Comparison of ENCODE assay signal across 8 mouse cellular contexts in genomic region chr6:13870289-13870741, GRCm38 (mm10). TPM values are rescaled to one million over a fixed set of nuclear protein-coding genes. Genes with fewer than 3 reads are reported as not detected.
DNase-seq lines count a peak whose midpoint lies in the region; ATAC-seq and TF ChIP-seq lines count a peak whose summit lies in the region.

No protein-coding gene starts in this region.

- peak; percentile 39 for ATAC-seq in midbrain, embryonic 11.5 days (ENCODE audit: low FRiP score)

- DNase-seq in left cerebral cortex, adult 2 months (ENCODE audit: extremely low spot score in 1 of 2, low spot score in 2 of 2): no peak
- no peak for DNase-seq in left cerebral cortex, postnatal 36 days (ENCODE audit: low spot score in 2 of 2)
- DNase-seq in adipocyte (ENCODE audit: low spot score): peak; percentile 26
- DNase-seq in forebrain, embryonic 10.5 days (ENCODE audit: extremely low spot score, low spot score): peak; percentile 35
- peak; percentile 16 for DNase-seq in kidney, adult 9 months
- peak; percentile 93 for DNase-seq in midbrain, embryonic 11.5 days (ENCODE audit: low spot score, missing footprints)
- DNase-seq in gastrocnemius, postnatal 36 days: no peak
- DNase-seq in adrenal gland, postnatal 25 days: no peak

- peaks cover 8% of the 10 kb centered on the region for H3K36me3 ChIP-seq in forebrain, embryonic 10.5 days (replicated peaks)
- no peaks in the 10 kb centered on the region for H3K36me3 ChIP-seq in midbrain, embryonic 11.5 days (ENCODE audit: control insufficient read depth, insufficient read depth, low read length)

- H3K4me2 ChIP-seq in midbrain, embryonic 11.5 days: peak overlapping the region; percentile 57

- H3K27ac ChIP-seq in left cerebral cortex, adult 2 months: no peak overlapping the region
- H3K27ac ChIP-seq in forebrain, embryonic 10.5 days: peak overlapping the region; percentile 87
- no peak overlapping the region for H3K27ac ChIP-seq in midbrain, embryonic 11.5 days (ENCODE audit: low read depth, low read length)

- WGBS in forebrain, embryonic 10.5 days: 47% methylated on average over 12 of the region's 12 CpGs
- 34% methylated on average over 12 of the region's 12 CpGs for WGBS in midbrain, embryonic 11.5 days

- peak overlapping the region; percentile 91 for H3K4me3 ChIP-seq in left cerebral cortex, adult 2 months
- H3K4me3 ChIP-seq in forebrain, embryonic 10.5 days: peak overlapping the region; percentile 65
- H3K4me3 ChIP-seq in midbrain, embryonic 11.5 days (ENCODE audit: low read depth, low read length): peak overlapping the region; percentile 30

- peak overlapping the region; percentile 68 for H3K9ac ChIP-seq in midbrain, embryonic 11.5 days (ENCODE audit: low read length)

- H3K4me1 ChIP-seq in forebrain, embryonic 10.5 days: peaks cover 12% of the 10 kb centered on the region
- no peaks in the 10 kb centered on the region; the same call in 1 of the 2 replicates for H3K4me1 ChIP-seq in midbrain, embryonic 11.5 days (ENCODE audit: control insufficient read depth, insufficient read depth, low read length)

- H3K27me3 ChIP-seq in forebrain, embryonic 10.5 days (ENCODE audit: poor library complexity, severe bottlenecking): no peaks in the 10 kb centered on the region
- no peaks in the 10 kb centered on the region for H3K27me3 ChIP-seq in midbrain, embryonic 11.5 days (ENCODE audit: control insufficient read depth, insufficient read depth, low read length)

- no peaks in the 10 kb centered on the region for H3K9me3 ChIP-seq in forebrain, embryonic 10.5 days
- no peaks in the 10 kb centered on the region for H3K9me3 ChIP-seq in midbrain, embryonic 11.5 days (ENCODE audit: control insufficient read depth, low read length)

- TF ChIP-seq CTCF in left cerebral cortex, adult 2 months (IDR thresholded peaks at IDR 0.05): no peak

- intact Hi-C loops in left cerebral cortex, adult 2 months (cut with DNase I): loop anchor here (2.0 to 5.0 kb wide), 2 partner anchors 32 to 337 kb away; partner anchors contain the start of gene Gpr85
- intact Hi-C loops in left cerebral cortex, postnatal 36 days (cut with DNase I): no loop called here
- intact Hi-C loops in gastrocnemius, postnatal 36 days (cut with DNase I): no loop called here

RNA-seq across cellular contexts. Expression of gene 2610001J05Rik, which starts 1.0 kb away (rescaled TPM):
- 10 to 100 TPM; 31.9 to 32.6 TPM for total RNA-seq in left cerebral cortex, adult 2 months (2021)
- 10 to 100 TPM; 34.3 to 35.4 TPM for total RNA-seq in left cerebral cortex, postnatal 36 days (2021)
- polyA plus RNA-seq in forebrain, embryonic 10.5 days (2016; fragmentation: Nextera tagmentation; extraction: Ambion mirVana): 98.0 and 99.4 TPM in 2 replicates
- 96.1 and 97.6 TPM in 2 replicates for polyA plus RNA-seq in midbrain, embryonic 11.5 days (2014; fragmentation: Nextera tagmentation; extraction: Ambion mirVana)
- total RNA-seq in gastrocnemius, postnatal 36 days (2021): 10 to 100 TPM; 23.3 to 29.1 TPM
- total RNA-seq in adrenal gland, postnatal 25 days (2021): 43.1 and 46.1 TPM in 2 replicates

RNA-seq across cellular contexts. Expression of gene Gpr85, which starts 30.6 kb away (rescaled TPM):
- 10 to 100 TPM; 34.0 to 37.7 TPM for total RNA-seq in left cerebral cortex, adult 2 months (2021)
- 10 to 100 TPM; 40.9 to 42.9 TPM for total RNA-seq in left cerebral cortex, postnatal 36 days (2021)
- polyA plus RNA-seq in forebrain, embryonic 10.5 days (2016; fragmentation: Nextera tagmentation; extraction: Ambion mirVana): 4.9 and 5.9 TPM in 2 replicates
- polyA plus RNA-seq in midbrain, embryonic 11.5 days (2014; fragmentation: Nextera tagmentation; extraction: Ambion mirVana): 26.5 and 28.0 TPM in 2 replicates
- total RNA-seq in gastrocnemius, postnatal 36 days (2021): not detected
- total RNA-seq in adrenal gland, postnatal 25 days (2021): 0.95 and 1.6 TPM in 2 replicates

Comparison
In these comparisons a context has a peak if more than half of its experiments do, and no peak if none do; other contexts are left out.
1. DNase-seq: peak in adipocyte (single experiment), forebrain, embryonic 10.5 days (single experiment), kidney, adult 9 months (single experiment) and midbrain, embryonic 11.5 days (single experiment); none in left cerebral cortex, adult 2 months (0 of 2), left cerebral cortex, postnatal 36 days (0 of 2), gastrocnemius, postnatal 36 days (0 of 2) and adrenal gland, postnatal 25 days (single experiment).
2. H3K4me3 ChIP-seq: peak in every context shown above with its lines; median percentile 91 in left cerebral cortex, adult 2 months; 65 in forebrain, embryonic 10.5 days; 30 in midbrain, embryonic 11.5 days.
3. RNA of gene Gpr85, which starts 30.6 kb away (total RNA-seq): 40.9 to 42.9 TPM in left cerebral cortex, postnatal 36 days and 34.0 to 37.7 TPM in left cerebral cortex, adult 2 months; 0.95 to 1.6 TPM in adrenal gland, postnatal 25 days and not detected in gastrocnemius, postnatal 36 days; every median in the first group is over 10 times any median in the second.